Mouse (Mus musculus) liver, embryonic 14.5 days (tissue): ENCODE data around the gene Nsd2. TPM values are rescaled to one million over a fixed set of nuclear protein-coding genes. Genes with fewer than 3 reads are reported as not detected.

Source experiments
- ATAC-seq: fragments of 200-750 bp; cut with Nextera tagmentation; 2 replicates; pipeline ENCODE4 v1.8.0; 2017; ENCODE audit warnings: moderate number of reproducible peaks, mild to moderate bottlenecking, moderate library complexity; ENCODE audit not compliant: insufficient read depth
- DNase-seq, 3 experiments: peaks; one replicate each; pipeline ENCODE4 v3.0.0-alpha.2; 2012 to 2013; ENCODE audit warnings: low read depth in 3 of 3, low spot score in 3 of 3
- H3K27ac ChIP-seq: fragments of 300-500 bp; sonication (generic); 2 replicates; pipeline ENCODE4 v1.5.1; 2014; ENCODE audit warnings: moderate library complexity, mild to moderate bottlenecking, control low read depth, inconsistent platforms
- H3K27me3 ChIP-seq: fragments of 300-500 bp; sonication (generic); 2 replicates; pipeline ENCODE4 v1.6.1; 2014; ENCODE audit warnings: mild to moderate bottlenecking, low read length, moderate library complexity; ENCODE audit not compliant: control insufficient read depth, insufficient read depth
- H3K36me3 ChIP-seq: fragments of 300-500 bp; sonication (generic); replicated peaks from 2 replicates; pipeline ENCODE4 v1.6.1; 2014; ENCODE audit warnings: low read depth; ENCODE audit not compliant: control insufficient read depth, insufficient read depth
- H3K4me1 ChIP-seq, 2 experiments: fragments of 200-500 bp in 1 of 2; fragments of 300-500 bp in 1 of 2; sonication (generic) in 1 of 2; replicated peaks; 2 replicates each; pipeline ENCODE4 v1.6.1; 2012 to 2014; ENCODE audit warnings: antibody characterized with exemption in 1 of 2, inconsistent platforms in 1 of 2, low read length in 1 of 2; ENCODE audit not compliant: control insufficient read depth in 2 of 2, insufficient read depth in 2 of 2
- H3K4me2 ChIP-seq: fragments of 300-500 bp; sonication (generic); 2 replicates; pipeline ENCODE4 v1.6.1; 2014; ENCODE audit warnings: low read depth, mild to moderate bottlenecking, control low read depth, moderate library complexity
- H3K4me3 ChIP-seq, 2 experiments: fragments of 200-500 bp in 1 of 2; fragments of 300-500 bp in 1 of 2; sonication (generic) in 1 of 2; 2 replicates each; pipeline ENCODE4 v1.5.1; 2012 to 2014; ENCODE audit warnings: low read depth in 2 of 2, low read length in 2 of 2, mild to moderate bottlenecking in 2 of 2, control low read depth in 1 of 2, inconsistent platforms in 1 of 2, moderate library complexity in 1 of 2; ENCODE audit not compliant: insufficient read depth in 1 of 2
- H3K9ac ChIP-seq: fragments of 300-500 bp; sonication (generic); replicated peaks from 2 replicates; pipeline ENCODE4 v1.6.1; 2014; ENCODE audit warnings: mild to moderate bottlenecking, control low read depth, moderate library complexity
- H3K9me3 ChIP-seq: fragments of 300-500 bp; sonication (generic); 2 replicates; pipeline ENCODE4 v1.6.1; 2016; ENCODE audit warnings: low read length, mixed read lengths; ENCODE audit not compliant: control insufficient read depth
- CTCF ChIP-seq: IDR thresholded peaks from 2 replicates; pipeline ENCODE4 v1.5.1; 2016; ENCODE audit warnings: antibody characterized with exemption, low read depth, control low read depth
- EP300 ChIP-seq: IDR thresholded peaks from 2 replicates; pipeline ENCODE4 v1.6.1; 2016; ENCODE audit warnings: antibody characterized with exemption, low read depth
- WGBS: fragments of 180-500 bp; shearing (Covaris S2); extraction: QIAGEN DNeasy Blood & Tissue Kit; methylation state at CpG from one replicate; pipeline ENCODE4 v1.1.7; 2014; ENCODE audit not compliant: insufficient replicate concordance; 5-methylcytosine and 5-hydroxymethylcytosine counted together
- polyA plus RNA-seq, 2 experiments: library from polyadenylated mRNA; depleted of rRNA in 1 of 2; stranded (reverse) in 1 of 2; unstranded in 1 of 2; fragments of >200 nt; fragmentation: Nextera tagmentation in 1 of 2; extraction: Ambion mirVana in 1 of 2; gene quantifications; 2 replicates each; pipeline versions ENCODE4 v1.2.1 to v1.2.3; 2012 to 2014

Nsd2 gene
- polyA plus RNA-seq, 2 experiments = 26.7 to 27.8 TPM

DNA sequence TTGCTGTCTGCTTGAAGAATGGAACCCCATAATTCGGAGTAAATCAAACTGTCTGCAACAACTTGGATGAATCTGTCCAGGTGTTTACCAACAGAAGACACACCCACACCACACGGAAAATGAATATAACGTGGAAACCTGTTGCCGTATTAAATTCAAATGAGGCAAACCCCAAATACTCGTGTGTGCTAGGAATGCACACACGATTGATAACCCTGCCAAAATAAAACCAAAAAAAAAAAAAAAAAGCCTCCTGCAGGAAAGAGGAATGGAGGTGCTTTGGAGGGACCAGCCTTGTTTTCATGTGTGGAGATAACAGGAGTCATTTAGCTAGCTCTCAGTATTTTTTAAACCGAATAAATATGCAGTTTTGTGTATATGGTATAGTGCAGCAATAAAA is 114.4 kb downstream of the Nsd2 start:
- 42% methylated on average over 7 of the region's 7 CpGs for WGBS

DNA sequence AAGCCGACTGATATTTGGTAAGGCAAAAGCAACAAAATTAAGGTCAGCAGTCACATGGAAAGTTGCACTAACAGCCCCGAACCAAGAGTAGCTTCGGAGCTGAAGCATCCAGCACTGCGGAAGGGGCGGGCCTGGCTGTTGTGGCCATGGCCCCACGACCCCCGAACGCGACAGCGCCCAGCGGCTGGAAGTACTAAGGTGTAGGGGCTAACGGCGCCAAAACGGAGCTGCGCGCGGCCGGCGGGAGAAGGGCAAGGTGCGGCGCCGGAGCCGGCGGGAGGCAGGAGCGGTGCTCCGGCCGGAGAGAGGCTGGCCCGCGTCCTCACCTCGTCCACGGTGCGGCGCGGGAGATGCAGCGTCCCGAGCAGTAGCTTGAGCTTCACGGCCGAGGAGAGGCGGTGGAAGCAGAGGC is 115.2 kb downstream of the Nsd2 start:
- Histone ChIP-seq H3K36me3 (no peaks in the 10 kb centered on the region; the same call in 1 of the 2 replicates), H3K4me2 (peak overlapping the region; percentile 93), H3K27ac (peak overlapping the region; percentile 76), H3K4me1 (peaks cover 21 to 22% of the 10 kb centered on the region in 2 experiments), H3K4me3 (peak overlapping the region; percentile 82 to 83), H3K27me3 (no peaks in the 10 kb centered on the region), H3K9me3 (no peaks in the 10 kb centered on the region; the same call in 1 of the 2 replicates), H3K9ac (peak overlapping the region; percentile 86)
- no peak for DNase-seq
- TF ChIP-seq EP300 (peak; percentile 10; the same call in 1 of the 2 replicates), CTCF (no peak)
- ATAC-seq = peak; percentile 63; the same call in 1 of the 2 replicates
- 1% methylated on average over 39 of the region's 39 CpGs for WGBS

More for the DNA sequence above, 114.4 kb downstream of the Nsd2 start:
- DNase-seq (no peak), ATAC-seq (no peak)
- H3K27me3 ChIP-seq = no peaks in the 10 kb centered on the region
- peaks cover 6% of the 10 kb centered on the region for H3K36me3 ChIP-seq
- no peaks in the 10 kb centered on the region; the same call in 1 of the 2 replicates for H3K9me3 ChIP-seq
- H3K9ac ChIP-seq = peak overlapping the region; percentile 52
- peak overlapping the region; percentile 93 for H3K4me2 ChIP-seq
- H3K4me1 ChIP-seq = peaks cover 21 to 22% of the 10 kb centered on the region in 2 experiments
- peak overlapping the region; percentile 82 to 83 for H3K4me3 ChIP-seq
- peak overlapping the region; percentile 40 for H3K27ac ChIP-seq
- TF ChIP-seq CTCF (no peak), EP300 (no peak)

DNA sequence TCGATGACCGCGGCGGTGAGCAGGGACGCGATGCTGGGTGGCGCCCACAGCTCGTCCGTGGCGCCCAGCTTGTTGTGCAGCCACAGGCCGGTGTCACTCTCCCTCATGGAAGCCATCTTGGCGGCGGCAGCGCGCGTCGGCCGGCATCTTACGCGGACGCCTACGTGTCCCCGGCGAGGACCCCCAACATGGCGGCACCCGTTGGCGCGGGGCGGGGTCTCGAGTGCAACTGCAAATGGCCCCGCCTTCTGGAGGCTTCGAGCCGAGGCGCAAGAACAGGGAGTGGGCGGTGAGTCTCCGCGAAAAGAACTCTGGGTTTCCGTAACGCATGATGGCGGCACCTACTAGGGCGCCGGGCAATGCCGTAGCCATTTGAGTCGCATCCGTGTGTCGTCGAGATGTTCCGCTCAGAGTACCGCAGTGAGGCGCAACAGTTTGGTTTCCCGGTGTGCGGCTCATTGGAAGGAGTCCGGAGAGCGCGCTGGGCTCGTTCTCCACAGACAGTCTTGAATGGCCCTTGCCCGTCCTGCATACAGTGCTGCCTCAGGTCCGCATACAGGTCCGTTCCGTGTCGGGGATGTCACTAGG is 115.7 kb downstream of the Nsd2 start, which contains the start of gene Nelfa:
Gene Nelfa (minus strand): TSS at position 294 of the 588 bp plus-strand sequence.
- Histone ChIP-seq H3K9me3 (no peaks in the 10 kb centered on the region; the same call in 1 of the 2 replicates), H3K4me1 (peaks cover 21 to 22% of the 10 kb centered on the region in 2 experiments), H3K4me3 (peak within 1 kb of the TSS; percentile 82 to 83), H3K27ac (peak within 1 kb of the TSS; percentile 76), H3K9ac (peak within 1 kb of the TSS; percentile 86), H3K4me2 (peak within 1 kb of the TSS; percentile 93), H3K36me3 (no peaks in the 10 kb centered on the region; the same call in 1 of the 2 replicates), H3K27me3 (no peaks in the 10 kb centered on the region)
- TF ChIP-seq EP300 = peak; percentile 10; the same call in 1 of the 2 replicates
- TF ChIP-seq CTCF = no peak
- DNase-seq (peak; percentile 92 to 93 (median 92)), ATAC-seq (peak; percentile 92)
- under 1% methylated on average over 61 of the region's 61 CpGs for WGBS

DNA sequence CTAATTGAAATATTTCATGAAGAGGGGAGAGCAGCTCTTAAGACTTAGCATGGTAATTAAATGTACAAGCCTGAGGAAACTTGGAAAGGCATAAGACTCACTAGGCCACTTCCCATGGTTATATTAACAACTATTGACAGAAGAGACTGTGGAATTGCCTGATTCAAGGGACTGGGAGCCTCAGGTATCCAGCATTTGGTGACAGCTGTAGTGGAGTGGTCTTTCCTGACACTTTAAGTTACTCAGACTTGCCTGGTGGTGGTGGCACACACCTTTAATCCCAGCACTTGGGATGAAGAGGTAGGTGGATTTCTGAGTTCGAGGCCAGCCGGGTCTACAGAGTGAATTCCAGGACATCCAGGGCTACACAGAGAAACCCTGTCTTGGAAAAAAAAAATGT is 116.7 kb downstream of the Nsd2 start:
- H3K36me3 ChIP-seq = no peaks in the 10 kb centered on the region
- 90% methylated on average over 2 of the region's 2 CpGs for WGBS
- DNase-seq (no peak), ATAC-seq (no peak)
- no peak for TF ChIP-seq CTCF
- no peak for TF ChIP-seq EP300
- H3K9ac ChIP-seq = peak overlapping the region; percentile 86
- no peaks in the 10 kb centered on the region for H3K27me3 ChIP-seq
- H3K4me2 ChIP-seq = peak overlapping the region; percentile 93
- H3K9me3 ChIP-seq = peaks cover 2% of the 10 kb centered on the region
- H3K27ac ChIP-seq = no peak overlapping the region
- peaks cover 21 to 22% of the 10 kb centered on the region in 2 experiments for H3K4me1 ChIP-seq
- peak overlapping the region in 1 of 2 experiments; percentile 82; a peak in 2 of 4 replicates for H3K4me3 ChIP-seq

DNA sequence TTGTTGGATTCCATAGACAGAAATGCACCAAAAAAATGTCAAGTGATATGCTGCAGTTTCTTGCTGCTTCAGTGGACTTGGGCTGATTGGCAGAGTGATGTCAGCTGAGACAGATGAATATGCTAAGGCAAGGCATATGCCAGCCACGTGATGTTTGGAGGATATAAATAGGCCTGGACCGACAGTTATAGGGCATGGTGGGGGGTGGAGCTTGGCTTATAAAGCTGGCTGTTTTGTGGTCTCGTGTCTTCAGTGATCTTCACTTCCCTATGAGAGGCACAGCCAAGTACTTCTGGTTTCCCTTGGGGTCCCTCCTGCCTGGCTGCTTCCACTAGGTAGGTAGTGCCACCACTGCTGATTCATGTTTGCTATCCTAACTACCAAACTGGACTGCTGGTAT is 117.9 kb downstream of the Nsd2 start:
- no peak overlapping the region for H3K9ac ChIP-seq
- H3K27me3 ChIP-seq = no peaks in the 10 kb centered on the region
- H3K27ac ChIP-seq = no peak overlapping the region
- H3K4me3 ChIP-seq = no peak overlapping the region
- no peaks in the 10 kb centered on the region for H3K36me3 ChIP-seq
- no peak for DNase-seq
- TF ChIP-seq CTCF = no peak
- H3K4me2 ChIP-seq = no peak overlapping the region
- peaks cover 3% of the 10 kb centered on the region for H3K9me3 ChIP-seq
- WGBS = 59% methylated on average over 3 of the region's 3 CpGs
- no peak for ATAC-seq
- H3K4me1 ChIP-seq = peaks cover 20 to 21% of the 10 kb centered on the region in 2 experiments
